Mouse (Mus musculus) olfactory bulb, adult 2 months (tissue): ENCODE measurements around the gene Ston2.

Experiments
- CTCF ChIP-seq: fragments of 200-500 bp; IDR thresholded peaks from 2 replicates; pipeline ENCODE4 v1.5.1; 2012; ENCODE audit warnings: low read depth, mild to moderate bottlenecking, low read length, moderate library complexity; ENCODE audit not compliant: insufficient read depth
- POLR2A ChIP-seq: fragments of 200-500 bp; IDR thresholded peaks from 2 replicates; pipeline ENCODE4 v1.6.1; 2012; ENCODE audit warnings: mild to moderate bottlenecking, low read depth, low read length, moderate library complexity; ENCODE audit not compliant: insufficient read depth

DNA sequence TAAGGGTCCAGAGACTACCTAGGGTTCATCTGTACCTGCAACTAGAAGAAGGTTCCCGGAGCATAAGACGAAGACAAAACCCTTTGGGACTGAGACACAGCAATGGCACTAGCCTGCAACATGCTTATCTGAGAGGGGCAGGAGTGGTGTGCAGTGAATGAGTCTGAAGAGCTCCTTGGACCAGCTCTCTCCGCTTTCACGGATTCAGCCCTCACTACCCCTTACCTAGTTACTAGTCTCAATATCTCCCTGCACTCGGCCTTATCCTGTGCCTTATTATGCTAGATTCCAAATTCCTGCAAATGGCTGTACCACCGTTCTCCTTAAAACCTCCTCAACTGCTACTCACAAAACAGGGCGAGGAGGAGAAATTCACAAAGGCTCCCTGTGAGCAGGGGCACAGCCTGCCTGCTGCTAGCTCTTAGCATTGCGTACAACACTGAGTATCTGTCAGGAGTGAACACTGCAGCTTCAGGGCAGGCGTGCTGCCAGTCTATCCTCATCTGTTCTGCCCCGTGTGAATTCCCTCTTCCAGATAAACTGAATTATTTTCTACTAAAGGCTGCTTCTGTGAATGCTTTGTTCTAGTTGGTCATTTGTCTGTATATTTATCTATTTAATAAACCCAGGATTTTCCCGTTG is 38.5 kb downstream of the Ston2 start:
- TF ChIP-seq CTCF (no peak), POLR2A (no peak)
